Mouse (Mus musculus) myocyte (in vitro differentiated cells): ENCODE data around the gene Tnfrsf18. TPM values are rescaled to one million over a fixed set of nuclear protein-coding genes. Genes with fewer than 3 reads are reported as not detected.
A peak's percentile ranks its signal among the peaks of the same experiment; 100 is the strongest.

Experiments used
- H3K27me3 ChIP-seq: one replicate; pipeline ENCODE4 v1.6.1; 2011; ENCODE audit not compliant: control insufficient read depth, insufficient read depth, insufficient read length
- H3K36me3 ChIP-seq: one replicate; pipeline ENCODE4 v1.6.1; 2011; ENCODE audit not compliant: control insufficient read depth, insufficient read depth
- H3K4me2 ChIP-seq: one replicate; pipeline ENCODE4 v1.6.1; 2011; ENCODE audit warnings: low read depth, control low read depth
- H3K4me3 ChIP-seq: one replicate; pipeline ENCODE4 v1.5.1; 2011; ENCODE audit warnings: mild to moderate bottlenecking, control low read depth, moderate library complexity
- H3K79me2 ChIP-seq: one replicate; pipeline ENCODE4 v1.6.1; 2011; ENCODE audit not compliant: control insufficient read depth, insufficient read depth
- H3ac ChIP-seq: one replicate; pipeline ENCODE4 v1.6.1; 2011; ENCODE audit not compliant: control insufficient read depth, insufficient read length
- CEBPB ChIP-seq: IDR thresholded peaks from 2 replicates; pipeline ENCODE4 v1.6.1; 2011; ENCODE audit warnings: mild to moderate bottlenecking, moderate library complexity; ENCODE audit not compliant: poor library complexity, insufficient read depth, severe bottlenecking
- E2F4 ChIP-seq: IDR thresholded peaks from one replicate; pipeline ENCODE4 v1.6.1; 2011; ENCODE audit warnings: mild to moderate bottlenecking, control low read depth, moderate library complexity; ENCODE audit not compliant: insufficient read depth
- MAX ChIP-seq: IDR thresholded peaks from one replicate; pipeline ENCODE4 v1.6.1; 2011; ENCODE audit warnings: low read depth, mild to moderate bottlenecking, control low read depth
- MYOD1 ChIP-seq, 3 experiments: IDR thresholded peaks; one replicate each; pipeline ENCODE4 v1.6.1; 2011; ENCODE audit warnings: control low read depth in 2 of 3, low read depth in 2 of 3, mild to moderate bottlenecking in 2 of 3, moderate library complexity in 1 of 3; ENCODE audit not compliant: insufficient read length in 2 of 3, control insufficient read depth in 1 of 3
- MYOG ChIP-seq, 3 experiments: IDR thresholded peaks; one replicate each; pipeline ENCODE4 v1.6.1; 2011; ENCODE audit warnings: control low read depth in 2 of 3, low read depth in 2 of 3, mild to moderate bottlenecking in 2 of 3; ENCODE audit not compliant: insufficient read length in 2 of 3, control insufficient read depth in 1 of 3, insufficient read depth in 1 of 3
- POLR2A ChIP-seq: IDR thresholded peaks from one replicate; pipeline ENCODE4 v1.6.1; 2011; ENCODE audit warnings: low read depth, mild to moderate bottlenecking, control low read depth, moderate library complexity; ENCODE audit not compliant: insufficient read length
- POLR2AphosphoS2 ChIP-seq: IDR thresholded peaks from one replicate; pipeline ENCODE4 v1.6.1; 2011; ENCODE audit warnings: low read depth, control low read depth; ENCODE audit not compliant: insufficient read length
- REST ChIP-seq: IDR thresholded peaks from one replicate; pipeline ENCODE4 v1.6.1; 2011; ENCODE audit warnings: mild to moderate bottlenecking, control low read depth, moderate library complexity; ENCODE audit not compliant: insufficient read depth, insufficient read length
- SRF ChIP-seq: IDR thresholded peaks from one replicate; pipeline ENCODE4 v1.6.1; 2011; ENCODE audit warnings: low read depth; ENCODE audit not compliant: control insufficient read depth, insufficient read length
- TCF12 ChIP-seq: IDR thresholded peaks from one replicate; pipeline ENCODE4 v1.6.1; 2011; ENCODE audit warnings: mild to moderate bottlenecking, control low read depth; ENCODE audit not compliant: poor library complexity, insufficient read depth, severe bottlenecking
- TCF3 ChIP-seq: IDR thresholded peaks from one replicate; pipeline ENCODE4 v1.6.1; 2011; ENCODE audit warnings: low read depth, control low read depth; ENCODE audit not compliant: insufficient read length
- USF1 ChIP-seq: IDR thresholded peaks from one replicate; pipeline ENCODE4 v1.6.1; 2011; ENCODE audit warnings: low read depth, mild to moderate bottlenecking, control low read depth, moderate library complexity
- polyA plus RNA-seq: library from polyadenylated mRNA; unstranded; fragments of >200 nt; fragmentation: generic; extraction: Trizol; gene quantifications from one replicate; pipeline ENCODE4 v1.2.1, GENCODE M21; 2012; ENCODE audit warnings: missing spikeins

Tnfrsf18 gene
- polyA plus RNA-seq, 1 experiment = 0.40 TPM

DNA sequence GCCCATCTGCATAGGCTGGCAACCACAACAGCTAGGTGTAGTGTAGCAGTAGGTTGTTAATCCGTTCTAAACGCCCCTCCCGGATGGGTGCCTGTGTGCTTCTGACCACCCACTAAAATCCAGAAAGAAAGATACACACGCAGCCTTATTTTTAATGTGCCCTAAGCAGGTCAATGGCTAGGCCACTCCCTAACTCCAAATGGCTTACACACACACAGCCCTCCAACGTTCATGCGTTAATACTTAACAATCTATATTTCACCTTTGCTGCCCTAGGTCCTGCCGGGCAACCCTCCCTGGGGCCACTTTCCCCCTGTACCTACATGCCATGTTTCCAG, 5.3 kb downstream of the Tnfrsf18 start:
- H3K36me3 ChIP-seq = no peaks in the 10 kb centered on the region
- peak overlapping the region; percentile 19 for H3ac ChIP-seq
- H3K4me3 ChIP-seq = peak overlapping the region; percentile 58
- peaks cover 19% of the 10 kb centered on the region for H3K27me3 ChIP-seq
- TF ChIP-seq POLR2A (peak; percentile 53), SRF (no peak)
- peak overlapping the region; percentile 75 for H3K4me2 ChIP-seq
- no peaks in the 10 kb centered on the region for H3K79me2 ChIP-seq

DNA sequence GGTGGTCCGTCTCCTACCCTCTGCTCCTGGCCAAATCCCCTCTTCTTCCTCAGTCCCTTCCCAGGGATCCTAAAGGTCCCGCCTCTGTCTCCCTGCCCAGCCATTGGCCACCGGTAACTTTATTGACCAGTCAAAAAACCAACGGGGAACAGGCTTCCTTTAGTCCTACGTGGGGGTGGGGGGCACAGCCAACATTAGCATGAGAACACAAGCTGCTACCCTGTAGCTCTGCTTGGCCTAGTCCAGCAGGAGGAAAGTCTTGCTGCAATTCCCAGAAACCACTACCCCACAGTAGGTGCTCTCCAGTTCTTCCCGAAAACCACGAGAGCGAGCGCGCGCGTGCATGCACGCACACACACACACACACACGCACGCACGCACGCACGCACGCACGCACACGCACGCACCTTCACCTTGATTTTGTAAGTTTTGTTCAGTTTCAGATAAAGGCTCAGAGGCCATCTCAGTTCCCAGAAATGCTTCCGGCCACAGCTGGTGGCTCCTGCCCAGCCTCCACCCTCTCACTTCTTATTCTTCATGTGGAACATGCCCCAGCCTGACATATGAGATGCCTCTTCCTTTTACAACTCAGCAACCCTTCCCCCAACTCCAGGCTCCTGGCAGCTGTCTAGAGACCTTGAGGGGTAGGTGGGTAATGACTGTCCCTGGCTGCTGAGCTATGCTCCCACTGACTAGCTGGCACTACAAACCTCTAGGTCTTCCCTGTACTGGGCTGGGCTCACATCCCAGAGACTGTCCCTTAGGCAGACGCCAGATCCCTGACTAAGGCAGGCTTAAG, 5.8 kb downstream of the Tnfrsf18 start:
- TF ChIP-seq POLR2A (peak; percentile 35), MYOG (IDR thresholded peaks at IDR 0.05; ENCODE audit: control insufficient read depth in 1 of 3, insufficient read depth in 1 of 3, insufficient read length in 2 of 3, low read depth in 2 of 3) (peak in 2 of 3 experiments; percentile 51 to 63), USF1 (no peak), MYOD1 (IDR thresholded peaks at IDR 0.05; ENCODE audit: control insufficient read depth in 1 of 3, insufficient read length in 2 of 3, low read depth in 2 of 3) (peak in 2 of 3 experiments; percentile 37 to 66)
- Histone ChIP-seq H3K4me2 (peak overlapping the region; percentile 75), H3K36me3 (no peaks in the 10 kb centered on the region), H3K4me3 (peak overlapping the region; percentile 58), H3K27me3 (peaks cover 21% of the 10 kb centered on the region), H3K79me2 (no peaks in the 10 kb centered on the region), H3ac (peak overlapping the region; percentile 19)

DNA sequence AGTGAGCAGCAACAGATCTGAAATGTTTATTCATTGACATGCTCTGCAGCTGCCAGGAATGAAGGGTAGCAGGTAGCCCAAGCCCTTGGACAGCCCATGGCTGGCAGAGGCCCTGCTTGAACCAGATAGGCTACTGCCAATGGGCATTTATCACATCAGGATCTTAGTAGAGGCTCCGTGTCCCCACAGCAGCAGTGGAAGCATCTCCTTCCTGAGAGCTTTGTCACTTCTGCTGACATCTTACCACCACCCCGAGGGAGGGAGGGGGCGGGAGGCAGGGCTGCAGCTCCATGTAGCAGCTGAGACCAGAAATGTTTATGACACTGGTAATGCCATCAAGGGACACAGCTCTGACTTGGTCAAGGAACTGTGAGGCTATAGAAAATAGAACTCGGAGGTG, 6.9 kb downstream of the Tnfrsf18 start:
- Histone ChIP-seq H3K27me3 (peaks cover 21% of the 10 kb centered on the region), H3K36me3 (no peaks in the 10 kb centered on the region), H3K79me2 (no peaks in the 10 kb centered on the region), H3K4me3 (no peak overlapping the region), H3ac (no peak overlapping the region), H3K4me2 (peak overlapping the region; percentile 75)
- no peak for TF ChIP-seq POLR2A
- no peak for TF ChIP-seq CEBPB
- TF ChIP-seq MAX = no peak
- TF ChIP-seq TCF3 = no peak
- no peak for TF ChIP-seq SRF
- peak in 1 of 3 experiments; percentile 7 for TF ChIP-seq MYOD1 (IDR thresholded peaks at IDR 0.05; ENCODE audit: control insufficient read depth in 1 of 3, insufficient read length in 2 of 3, low read depth in 2 of 3)

DNA sequence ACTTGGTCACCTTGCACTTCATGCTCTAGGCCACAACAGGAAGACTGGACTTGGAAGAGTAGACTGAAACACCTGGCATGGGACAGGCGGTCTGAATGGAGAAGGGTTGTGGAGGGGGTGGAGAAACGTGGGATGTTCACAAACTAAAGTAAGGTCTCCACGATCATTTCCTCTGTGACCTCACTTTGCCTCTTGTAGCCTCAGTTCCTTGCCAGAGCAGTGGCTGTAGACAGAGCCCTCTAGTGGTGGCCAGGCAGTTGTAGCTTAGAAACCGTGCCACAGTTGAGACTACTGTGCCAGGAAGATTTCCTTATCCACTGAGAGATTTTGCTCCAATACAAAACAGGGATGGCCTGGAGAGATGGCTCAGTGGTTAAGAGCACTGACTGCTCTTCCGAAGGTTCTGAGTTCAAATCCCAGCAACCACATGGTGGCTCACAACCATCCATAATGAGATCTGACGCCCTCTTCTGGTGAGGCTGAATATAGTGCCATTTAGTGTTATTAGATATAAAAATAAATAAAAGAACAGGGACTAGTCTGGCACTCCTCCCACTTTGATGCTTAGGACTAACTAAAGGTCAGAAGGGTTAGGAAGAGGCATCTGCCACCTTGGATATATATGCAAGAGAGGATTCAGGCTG, 7.6 kb downstream of the Tnfrsf18 start:
- Histone ChIP-seq H3K79me2 (no peaks in the 10 kb centered on the region), H3ac (no peak overlapping the region), H3K4me2 (peak overlapping the region; percentile 0), H3K36me3 (no peaks in the 10 kb centered on the region), H3K27me3 (peaks cover 21% of the 10 kb centered on the region), H3K4me3 (no peak overlapping the region)
- TF ChIP-seq POLR2A (no peak), MAX (no peak), USF1 (no peak), MYOD1 (IDR thresholded peaks at IDR 0.05; ENCODE audit: control insufficient read depth in 1 of 3, insufficient read length in 2 of 3, low read depth in 2 of 3) (no peak), TCF3 (no peak), POLR2AphosphoS2 (no peak), MYOG (IDR thresholded peaks at IDR 0.05; ENCODE audit: control insufficient read depth in 1 of 3, insufficient read depth in 1 of 3, insufficient read length in 2 of 3, low read depth in 2 of 3) (no peak), CEBPB (no peak), SRF (no peak), REST (no peak), E2F4 (no peak), TCF12 (no peak)

DNA sequence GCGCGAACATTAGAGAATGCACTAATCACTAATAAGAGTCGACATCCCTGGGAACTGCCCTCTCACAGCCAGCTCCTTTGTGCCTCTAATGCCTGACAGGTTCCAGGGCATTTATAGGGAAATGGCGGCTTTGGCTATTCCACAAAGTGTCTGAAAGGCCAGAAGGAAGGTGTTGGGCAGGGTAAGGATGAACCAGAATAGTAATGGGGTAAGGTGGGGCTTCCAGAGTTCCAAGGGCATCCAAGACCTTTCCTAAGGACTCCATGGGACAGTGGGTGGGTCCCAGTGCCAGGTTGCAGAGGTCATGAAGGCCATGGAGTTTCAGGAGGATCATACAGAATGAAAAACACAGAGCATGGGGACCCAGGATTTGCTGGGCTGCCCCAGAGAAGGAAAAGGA, 8.3 kb downstream of the Tnfrsf18 start:
- no peak overlapping the region for H3K4me3 ChIP-seq
- no peak overlapping the region for H3ac ChIP-seq
- H3K27me3 ChIP-seq = peaks cover 21% of the 10 kb centered on the region
- no peaks in the 10 kb centered on the region for H3K79me2 ChIP-seq
- H3K4me2 ChIP-seq = no peak overlapping the region
- no peaks in the 10 kb centered on the region for H3K36me3 ChIP-seq
- TF ChIP-seq SRF (no peak), REST (no peak), E2F4 (no peak), USF1 (no peak), MYOD1 (IDR thresholded peaks at IDR 0.05; ENCODE audit: control insufficient read depth in 1 of 3, insufficient read length in 2 of 3, low read depth in 2 of 3) (no peak), MAX (no peak), TCF3 (no peak), MYOG (IDR thresholded peaks at IDR 0.05; ENCODE audit: control insufficient read depth in 1 of 3, insufficient read depth in 1 of 3, insufficient read length in 2 of 3, low read depth in 2 of 3) (no peak), POLR2A (no peak), TCF12 (no peak), CEBPB (no peak), POLR2AphosphoS2 (no peak)
